Mouse (Mus musculus): Measurements from ENCODE around the gene Cd3d. TPM values are rescaled to one million over a fixed set of nuclear protein-coding genes. Genes with fewer than 3 reads are reported as not detected.

Gene Cd3d
- total RNA-seq, 1 experiment from 2014 or later: not detected

DNA sequence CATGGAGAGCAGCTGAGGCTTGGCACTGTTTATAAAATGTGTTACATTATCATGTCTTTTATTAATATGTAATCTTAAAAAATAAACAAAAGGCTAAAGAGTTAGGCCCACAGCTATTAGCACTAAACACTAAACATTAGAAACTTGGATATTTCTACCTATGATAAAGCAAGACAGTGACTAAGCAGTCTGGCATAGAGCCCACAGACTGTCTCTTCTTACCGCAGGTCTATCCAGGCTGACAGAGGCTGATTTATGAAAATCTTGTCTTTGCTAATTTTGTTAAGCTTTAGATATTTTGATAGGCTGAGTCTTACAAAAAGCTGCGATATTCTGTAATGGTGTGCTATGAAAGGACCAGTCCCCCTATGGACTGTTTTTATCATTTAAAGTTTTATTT lies 11.7 kb downstream of the Cd3d start:
- DNase-seq: no peak

DNA sequence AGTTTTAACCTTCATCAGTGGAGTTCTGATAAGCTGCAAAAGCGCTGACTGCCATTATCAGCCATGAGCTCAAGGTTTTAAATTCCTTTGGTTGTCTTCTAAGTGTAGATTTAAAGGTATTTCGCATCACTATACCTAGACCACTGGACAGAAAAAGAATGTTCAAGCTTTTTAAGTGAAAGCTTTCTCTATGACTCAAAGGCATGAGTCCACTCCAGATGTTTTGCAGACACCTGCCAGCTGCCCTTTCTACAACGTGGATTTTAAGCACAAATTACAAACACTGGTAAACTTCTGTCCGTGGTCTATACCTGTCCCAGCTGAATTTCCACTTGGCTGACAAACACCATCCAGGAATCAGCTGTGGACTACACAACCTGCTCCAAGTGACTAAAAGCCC lies 13.4 kb downstream of the Cd3d start:
- no peak for DNase-seq

DNA sequence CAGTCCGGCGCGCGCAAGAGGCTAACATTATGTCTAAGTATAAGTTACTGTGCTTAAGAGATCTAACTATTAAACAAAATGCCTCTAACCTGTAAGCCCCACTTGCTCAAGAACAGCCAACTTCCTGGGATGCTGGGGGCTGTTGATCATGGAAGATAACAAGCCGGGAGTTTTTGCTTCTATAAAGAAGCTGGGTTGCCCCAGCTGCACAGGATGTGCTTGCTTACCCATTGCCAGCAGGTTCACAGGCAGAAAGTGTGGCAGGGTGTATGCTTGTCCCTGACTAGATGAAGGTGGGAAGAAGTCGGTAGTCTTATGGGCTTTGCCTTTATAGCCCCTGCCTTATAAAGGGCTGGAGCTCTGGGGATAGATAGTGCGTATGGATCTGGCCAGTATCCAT lies 15.0 kb downstream of the Cd3d start:
- no peak for DNase-seq

DNA sequence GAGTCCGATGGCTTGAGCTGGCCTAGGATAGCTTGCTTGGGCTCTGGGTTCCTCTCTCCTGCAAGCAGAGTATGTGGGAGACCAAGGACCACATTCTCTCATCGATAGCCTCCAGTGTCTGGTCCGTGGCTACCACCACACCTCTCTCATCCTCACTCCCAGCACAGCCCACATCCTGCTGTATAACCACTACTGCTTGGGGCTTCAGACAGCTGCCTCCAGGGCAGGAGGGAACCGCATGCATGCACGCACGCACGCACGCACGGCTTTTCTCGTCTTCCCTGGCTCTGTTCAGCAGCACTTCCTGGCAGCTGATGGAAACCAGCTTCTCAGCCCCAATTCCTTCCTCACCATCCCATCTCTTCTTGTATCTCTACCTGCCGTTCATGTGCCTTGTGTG lies 16.6 kb downstream of the Cd3d start:
- no peak for DNase-seq

DNA sequence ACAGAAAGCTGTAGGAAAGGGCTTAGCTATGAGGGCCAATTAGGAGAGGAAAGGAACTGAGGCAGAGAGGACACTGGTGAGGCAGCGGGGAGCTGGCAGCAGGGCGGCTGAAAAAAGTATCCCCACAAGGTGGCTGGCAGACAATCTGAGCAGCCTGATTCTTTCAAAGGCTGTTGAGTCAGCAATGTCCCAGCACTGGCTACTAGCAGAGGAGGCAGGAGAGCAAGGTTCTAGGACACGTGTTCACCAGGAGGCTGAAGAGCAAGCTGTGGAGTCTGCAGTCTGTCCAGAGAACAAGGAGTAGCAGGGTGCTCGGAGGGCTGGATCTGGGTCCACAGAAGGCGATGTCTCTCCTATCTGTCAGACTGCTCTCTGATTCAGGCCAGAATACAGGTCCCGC lies 17.6 kb downstream of the Cd3d start:
- no peak for DNase-seq

DNA sequence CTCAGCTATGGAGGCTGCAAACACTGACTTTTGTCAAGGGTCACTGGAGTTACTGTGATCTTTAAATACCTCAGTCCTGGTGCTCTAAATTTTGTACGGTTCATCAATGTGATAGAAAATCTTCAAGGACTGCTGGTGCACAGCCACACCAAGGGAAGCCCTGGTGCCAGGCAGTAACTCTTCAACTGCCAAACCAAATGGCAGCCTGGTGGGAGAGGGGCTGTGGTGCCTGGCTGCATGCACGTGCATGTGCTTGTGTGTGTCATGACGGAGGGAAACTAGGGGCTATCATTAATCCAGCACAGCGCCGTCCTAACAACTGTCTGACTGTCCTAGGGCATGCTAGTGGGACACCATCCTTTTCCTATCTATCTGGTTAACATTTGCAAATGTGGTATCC lies 18.2 kb downstream of the Cd3d start:
- DNase-seq: no peak

DNA sequence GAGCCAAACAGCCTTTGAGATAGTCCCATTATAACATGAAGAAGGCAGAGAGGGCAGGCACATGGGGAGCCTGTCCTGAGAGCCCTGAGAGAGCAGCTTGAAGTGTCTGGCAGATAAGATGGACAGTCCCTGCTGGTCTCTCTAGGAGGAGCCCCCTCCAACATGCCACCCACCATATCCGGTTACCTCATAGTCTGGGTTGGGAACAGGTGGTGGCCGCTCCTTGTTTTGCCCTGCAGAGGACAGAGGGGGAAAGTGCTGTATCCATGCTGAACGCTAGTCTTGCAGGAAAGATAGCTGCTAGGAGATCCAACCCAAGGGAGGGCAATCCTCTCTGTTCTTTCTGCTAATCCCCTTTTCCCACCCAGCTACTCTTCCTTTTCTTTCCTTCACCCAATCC lies 18.7 kb downstream of the Cd3d start:
- no peak for DNase-seq

DNA sequence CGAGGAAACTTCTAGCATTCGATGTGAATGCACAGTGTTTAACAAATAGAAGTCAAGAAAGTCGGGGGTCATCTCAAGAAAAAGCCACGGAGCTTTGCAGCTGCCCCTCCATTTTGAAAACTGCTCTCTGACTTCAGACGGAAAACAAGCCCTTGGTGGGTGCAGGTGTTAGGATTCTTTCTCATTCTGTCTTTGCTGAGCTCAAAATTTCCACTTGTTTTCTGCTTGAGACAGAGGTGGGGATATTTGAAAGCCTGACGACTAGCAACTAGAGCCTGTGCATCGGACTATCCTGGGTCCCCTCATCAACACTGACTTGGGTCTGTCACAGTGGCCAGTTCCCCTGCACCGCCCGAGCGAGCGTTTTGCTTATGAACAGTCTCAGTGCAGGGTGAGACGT lies 25.8 kb downstream of the Cd3d start:
- no peak for DNase-seq

DNA sequence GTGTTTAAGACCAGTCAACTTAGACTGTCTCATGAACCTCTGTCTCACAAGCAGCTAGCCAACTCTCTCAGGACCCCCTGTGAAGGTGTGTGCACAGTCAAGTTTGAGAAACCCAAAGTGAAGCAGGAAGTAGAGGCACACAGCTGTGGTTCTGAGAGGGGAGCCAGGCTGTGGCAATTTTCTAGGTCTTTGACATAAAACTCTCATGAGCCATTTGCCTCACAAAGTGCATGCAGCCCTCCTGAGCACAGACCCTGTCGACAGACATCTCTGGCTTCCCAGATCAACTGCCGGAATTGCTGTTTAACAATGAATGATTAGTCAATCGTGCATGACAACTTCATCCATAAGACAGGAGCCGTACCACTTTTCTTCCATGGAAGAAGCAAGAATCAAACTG lies 26.8 kb downstream of the Cd3d start:
- no peak for DNase-seq

DNA sequence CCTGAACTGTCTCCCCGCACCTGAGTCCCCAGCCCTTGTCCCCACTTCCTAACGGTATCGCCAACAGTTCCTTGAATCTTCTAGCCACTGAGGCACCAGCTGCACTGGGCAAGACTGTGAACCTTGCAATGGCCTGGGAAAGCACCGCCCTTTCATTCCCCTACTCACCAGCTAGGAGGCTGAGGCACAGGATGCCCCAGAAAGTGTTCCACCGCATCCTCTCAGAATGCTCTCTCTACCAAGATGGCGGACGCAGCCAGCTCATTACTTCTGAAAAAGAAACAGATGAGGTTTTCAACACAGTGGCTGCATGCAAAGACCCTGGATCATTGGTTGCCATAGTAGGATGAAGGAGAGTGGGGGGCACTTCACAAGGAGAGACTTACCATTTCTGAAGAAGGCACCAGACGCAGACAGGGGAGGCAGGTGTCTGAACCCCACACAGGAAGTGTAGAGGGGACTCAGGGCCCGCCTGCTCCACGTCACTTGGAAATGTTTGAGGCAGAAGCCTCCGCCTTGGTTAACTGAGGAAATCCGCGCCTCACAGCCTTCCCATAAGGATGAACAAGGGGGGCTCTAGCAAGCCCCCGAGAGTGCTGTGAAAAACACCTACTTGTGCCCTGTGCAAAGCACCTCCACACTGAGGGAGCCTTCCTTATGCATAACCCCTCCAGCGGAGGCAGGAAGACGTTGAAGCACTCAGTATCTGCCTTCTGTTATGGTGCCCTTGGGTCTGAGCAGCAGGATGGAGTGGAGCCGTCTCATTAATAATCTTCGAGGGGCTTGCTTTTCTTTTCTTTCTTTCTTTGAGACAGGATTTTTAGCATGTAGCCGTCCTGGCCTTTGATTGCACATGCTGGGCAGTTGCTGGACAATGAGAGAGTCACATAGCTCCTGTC lies 27.8 kb downstream of the Cd3d start, which contains the start of gene Cd3e:
TSS of gene Cd3e (minus strand) at position 448 of the 899 bp plus-strand sequence.
- no peak for DNase-seq

DNA sequence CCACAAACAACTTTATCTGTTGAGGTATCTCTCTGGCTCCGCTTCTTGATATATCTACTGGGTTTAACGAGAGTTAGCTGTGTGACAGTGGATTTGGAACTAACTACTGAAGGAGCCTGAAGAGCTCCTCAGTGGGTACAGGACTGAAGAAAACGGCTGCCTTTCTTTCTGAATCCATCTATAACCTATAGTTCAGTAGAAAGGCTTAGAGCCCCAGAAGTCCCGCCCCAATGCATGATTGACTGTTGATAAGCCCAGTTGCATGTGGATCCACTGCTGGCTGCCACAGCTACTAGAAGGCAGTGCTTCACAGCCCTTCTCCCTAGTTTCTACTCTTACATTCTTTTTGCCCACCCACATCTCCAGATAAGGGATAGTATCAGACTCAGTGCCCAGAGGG lies 28.9 kb downstream of the Cd3d start:
- no peak for DNase-seq

DNA sequence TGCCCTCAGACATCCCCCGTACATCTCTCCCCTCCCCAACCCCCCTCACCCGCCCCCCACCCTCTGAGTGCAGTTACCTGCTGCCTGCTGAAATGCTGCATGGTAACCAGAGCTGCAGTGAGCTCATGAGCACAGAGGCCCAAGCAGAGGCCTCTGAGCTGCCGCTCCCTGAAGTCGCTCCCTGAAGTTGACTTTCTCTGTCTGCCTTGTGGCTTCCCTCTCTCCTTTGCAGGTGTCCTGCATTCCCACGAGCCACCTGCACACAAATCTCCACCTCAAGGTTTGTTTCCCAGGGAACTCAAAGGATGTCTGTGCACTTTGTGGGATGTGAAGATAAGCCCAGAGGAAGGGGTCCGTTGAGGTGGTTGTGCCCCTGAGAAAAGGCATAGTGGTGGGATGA lies 29.7 kb downstream of the Cd3d start:
- no peak for DNase-seq

DNA sequence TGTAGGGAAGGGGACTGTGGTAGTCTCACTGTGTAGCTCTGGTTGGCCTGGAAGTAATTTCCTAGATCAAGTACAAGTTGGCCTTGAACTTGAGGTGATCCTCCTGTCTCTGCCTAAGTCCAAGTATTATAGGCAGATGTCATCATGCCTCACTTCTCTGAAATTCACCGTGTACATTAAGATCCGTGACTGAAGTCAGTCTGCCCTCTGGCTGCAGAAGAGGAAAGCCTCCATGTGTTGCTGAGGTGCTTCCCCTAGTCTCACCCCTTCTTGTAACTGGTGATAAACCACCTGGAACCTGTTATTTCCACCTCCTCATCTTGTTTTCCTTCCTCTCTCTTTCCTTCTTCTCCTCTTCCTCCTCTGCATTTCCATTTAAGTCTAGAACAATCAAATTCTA lies 33.3 kb downstream of the Cd3d start:
- no peak for DNase-seq

DNA sequence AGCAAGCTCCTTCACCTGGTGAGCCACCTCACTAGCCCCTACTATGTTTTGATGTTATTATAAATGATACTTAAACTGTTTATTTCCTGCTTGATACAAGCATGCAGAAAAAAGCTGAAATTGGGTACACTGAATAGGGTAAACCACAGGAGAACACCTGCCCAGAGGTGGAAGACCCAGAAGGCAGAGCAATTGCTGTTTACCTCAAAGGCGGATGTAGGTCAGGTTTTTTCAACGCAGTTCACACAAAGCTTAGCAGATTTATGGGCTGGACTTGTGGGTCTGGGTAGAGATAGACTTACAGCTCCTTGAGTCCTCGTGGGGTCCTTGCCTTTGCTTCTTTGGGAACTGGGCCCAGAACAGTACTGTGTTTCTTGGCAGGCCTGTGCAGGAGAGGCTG lies 34.3 kb downstream of the Cd3d start:
- no peak for DNase-seq

DNA sequence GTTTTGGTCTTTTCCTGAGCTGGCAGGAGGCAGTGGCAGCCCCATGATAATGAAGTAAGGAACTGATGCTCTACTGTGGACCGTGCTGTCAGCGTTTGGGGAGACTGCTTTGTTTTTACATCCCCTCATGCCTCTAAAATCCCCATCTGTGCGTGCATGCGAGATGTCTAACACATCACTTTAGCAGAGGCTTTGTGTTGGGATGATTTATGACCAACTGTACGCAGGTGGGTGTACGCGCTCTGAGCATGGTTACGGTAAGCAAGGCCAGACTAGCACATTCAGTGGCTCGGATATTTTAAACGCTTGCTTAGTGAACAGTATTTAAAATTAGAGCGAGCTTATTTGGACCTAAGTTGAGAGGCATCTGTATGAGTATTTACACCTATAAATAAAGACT lies 36.4 kb downstream of the Cd3d start:
- no peak for DNase-seq

DNA sequence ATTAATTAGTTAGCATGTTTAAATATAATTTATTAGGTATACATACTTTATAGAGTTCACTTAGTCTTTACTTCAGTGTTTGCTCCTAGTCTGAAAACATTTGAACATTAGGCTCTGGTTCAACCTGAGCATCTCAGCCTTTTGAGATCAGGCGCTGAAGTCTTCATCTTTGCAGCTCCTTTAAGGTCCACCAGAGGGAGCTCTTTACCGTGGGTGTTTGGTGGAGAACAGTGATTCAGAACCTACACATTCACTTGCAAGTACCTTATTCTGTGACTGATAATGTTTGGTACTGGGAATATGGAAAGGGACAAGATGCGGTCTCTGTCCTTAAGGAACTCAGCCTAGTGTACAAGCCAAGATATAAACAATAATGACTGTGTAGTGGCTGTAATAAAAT lies 41.2 kb downstream of the Cd3d start:
- DNase-seq: peak; percentile 34

DNA sequence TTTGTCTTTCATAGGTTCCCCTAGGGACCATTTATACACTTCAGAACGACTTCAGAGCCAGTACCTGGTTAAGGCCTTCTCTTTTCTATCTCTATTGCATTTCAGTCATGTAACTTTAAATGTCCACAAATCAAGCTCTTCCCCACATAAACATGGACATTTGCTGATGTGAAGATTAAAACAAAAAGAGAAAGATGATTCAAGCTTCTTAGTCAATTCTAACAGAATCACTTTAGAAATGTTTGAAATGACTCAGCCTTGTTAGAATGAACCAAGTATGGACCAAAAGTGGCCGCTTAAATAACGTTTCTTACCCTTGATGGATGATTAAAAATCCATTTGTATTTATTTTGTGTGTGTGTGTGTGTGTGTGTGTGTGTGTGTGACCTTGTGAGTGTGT lies 42.1 kb downstream of the Cd3d start:
- DNase-seq: no peak

DNA sequence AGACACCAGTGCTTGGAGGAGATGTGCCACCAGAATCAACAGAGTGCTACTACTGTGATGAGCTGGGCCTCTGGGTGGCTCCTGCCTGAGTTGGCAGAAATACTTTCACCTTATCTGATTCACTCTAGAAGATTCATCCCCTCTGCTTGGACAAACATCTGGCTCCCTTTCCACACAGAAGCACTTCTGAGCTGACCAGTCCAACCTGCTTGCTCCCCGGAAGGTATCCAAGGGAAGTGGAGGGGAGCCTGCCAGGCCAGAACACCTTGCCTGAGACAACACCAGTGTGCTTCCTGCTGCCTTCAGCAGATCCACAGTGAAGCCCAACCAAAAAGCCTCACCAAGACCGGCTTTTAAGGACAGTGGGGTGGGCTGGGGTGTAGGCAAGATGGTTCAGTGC lies 42.6 kb downstream of the Cd3d start:
- no peak for DNase-seq

DNA sequence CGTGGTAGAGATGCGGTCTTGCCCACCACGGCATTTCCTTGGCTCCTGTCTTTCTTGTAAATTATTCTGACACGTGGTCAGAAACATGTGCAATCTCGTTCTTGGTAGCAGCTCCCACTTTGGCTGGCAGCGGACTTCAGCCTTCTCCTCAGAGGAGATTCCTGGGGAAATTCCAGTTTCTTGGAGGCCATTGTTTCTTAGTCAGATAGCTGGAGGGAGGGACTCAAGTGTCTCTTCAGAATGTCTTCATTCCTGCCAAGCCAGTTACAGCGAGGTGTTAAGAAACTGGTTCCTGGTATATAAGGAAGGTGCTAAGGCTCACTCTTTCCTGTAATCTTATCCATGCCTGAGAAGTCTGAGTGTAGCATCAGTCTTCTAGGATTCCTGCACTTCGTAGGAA lies 45.8 kb downstream of the Cd3d start:
- no peak for DNase-seq

DNA sequence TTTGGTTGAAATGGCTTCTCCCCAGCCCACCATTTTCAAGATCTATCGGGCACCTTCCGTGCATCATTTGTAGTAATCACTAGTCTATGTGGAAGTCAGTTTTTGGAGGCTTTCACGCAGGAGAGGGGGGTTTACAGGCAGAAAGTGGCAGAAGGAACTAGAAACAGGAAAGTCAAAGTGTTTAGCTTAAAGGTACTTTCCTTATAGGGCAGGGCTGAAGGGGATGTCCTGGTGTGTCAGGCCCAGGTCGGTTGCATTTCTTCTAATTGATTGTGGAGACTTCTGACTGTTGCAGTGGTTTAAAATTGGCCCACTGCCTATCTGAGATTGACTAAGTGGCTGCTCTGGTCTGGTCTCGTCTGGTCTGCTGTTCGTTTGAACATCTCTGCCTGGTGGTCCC lies 48.8 kb downstream of the Cd3d start:
- no peak for DNase-seq

DNA sequence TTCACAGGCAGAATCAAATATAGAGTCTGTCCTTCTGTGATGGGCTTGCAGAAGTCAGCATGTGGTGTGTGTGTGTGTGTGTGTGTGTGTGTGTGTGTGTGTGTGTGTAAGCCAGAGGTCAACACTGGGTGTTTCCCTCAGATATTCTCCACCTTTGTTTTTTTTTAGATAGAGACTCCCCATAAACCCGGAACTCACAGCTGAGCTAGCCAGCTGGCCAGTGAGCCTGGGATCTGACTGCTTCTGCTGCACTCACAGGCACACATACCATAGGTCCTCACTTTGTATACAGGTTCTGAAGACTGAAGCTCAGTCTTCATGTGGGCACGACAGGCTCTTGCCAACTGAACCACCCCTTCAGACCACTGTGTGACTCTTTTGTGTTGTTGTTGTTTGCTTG lies 50.7 kb downstream of the Cd3d start:
- DNase-seq: no peak

DNA sequence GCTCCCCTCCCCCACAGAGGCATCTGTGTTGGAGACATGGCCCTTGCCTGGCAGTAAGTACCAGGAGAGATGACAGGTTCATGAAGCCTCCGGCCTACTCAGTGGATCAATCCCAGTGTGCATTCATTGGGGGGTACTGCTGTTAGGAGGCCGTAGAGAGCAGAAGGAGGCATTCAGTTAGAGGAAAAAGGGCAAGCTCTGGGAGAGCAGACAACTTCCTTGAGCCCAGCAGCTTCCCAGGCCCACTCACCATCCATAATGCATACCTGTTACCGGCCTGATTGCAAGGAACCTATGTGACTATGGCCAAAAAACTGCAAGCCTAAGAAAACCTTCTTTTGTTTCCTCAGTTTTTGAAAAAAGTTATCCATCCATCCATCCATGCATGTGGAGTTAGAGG lies 52.9 kb downstream of the Cd3d start:
- no peak for DNase-seq
